Comparison of ENCODE assay signal across 30 mouse cellular contexts in the genomic region with DNA sequence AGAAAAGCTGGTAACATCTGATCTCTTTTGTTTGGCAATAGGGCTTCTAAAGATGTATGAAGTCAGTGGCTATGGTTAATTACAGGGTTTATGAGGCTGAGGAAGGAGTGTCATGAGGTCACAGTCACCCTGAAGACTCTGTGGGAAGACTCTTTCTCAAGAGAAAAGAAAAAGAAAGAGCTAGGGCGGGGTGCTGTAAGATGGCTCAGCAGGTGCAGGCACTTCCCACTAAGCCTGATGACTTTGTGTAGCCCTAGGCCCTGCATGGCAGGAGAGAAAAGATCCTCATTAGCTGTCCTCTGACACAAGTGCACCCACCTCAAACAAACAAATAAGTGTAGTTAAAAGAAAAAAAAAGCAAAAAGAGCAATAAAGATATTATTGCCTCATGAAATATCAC.
DNase-seq lines count a peak whose midpoint lies in the region; ATAC-seq and TF ChIP-seq lines count a peak whose summit lies in the region.
"Had no signal": no experiment of that assay in that cellular context is flagged by ENCODE, and none has a peak within 500 bp of the region (broad histone marks: within the 10 kb centered on the region; RNA-seq: fewer than 3 reads in every experiment).

No protein-coding gene starts in this region.

- H3K27ac ChIP-seq in ES-Bruce4 (ENCODE audit: insufficient read depth, low read length) (no peak overlapping the region), ES-E14 (ENCODE audit: insufficient read depth, low read depth, low read length, poor library complexity, severe bottlenecking) (no peak overlapping the region)
- no peak overlapping the region for H3K27ac ChIP-seq in intestine, embryonic 16.5 days (ENCODE audit: low read length)
- H3K27ac ChIP-seq: embryonic facial prominence, embryonic 13.5 days; forebrain, embryonic 10.5 days; hindbrain, embryonic 14.5 days; layer of hippocampus, adult 2 months; left cerebral cortex, adult 2 months; limb, embryonic 13.5 days; lung, embryonic 15.5 days; midbrain, embryonic 10.5 days; neural tube, embryonic 12.5 days had no signal

- in situ Hi-C loops in ES-E14 (cut with MboI; ENCODE audit: low sequenced_read_pairs in 2 of 2, unreplicated experiment in 2 of 2) = no loop called here

- TF ChIP-seq EP300 in ES-Bruce4 (IDR thresholded peaks at IDR 0.05; ENCODE audit: insufficient read depth, low read depth, low read length) = peak; percentile 68; the same call in 1 of the 2 replicates

- TF ChIP-seq CTCF in ES-Bruce4 (IDR thresholded peaks at IDR 0.05; ENCODE audit: low read depth, low read length) = no peak

- no peak overlapping the region for H3K9ac ChIP-seq in ES-Bruce4 (ENCODE audit: low read depth, poor library complexity, severe bottlenecking)
- no peak overlapping the region for H3K9ac ChIP-seq in ES-E14 (ENCODE audit: insufficient read depth, low read depth, low read length, poor library complexity, severe bottlenecking)
- H3K9ac ChIP-seq in intestine, embryonic 16.5 days (ENCODE audit: low read depth, low read length) = no peak overlapping the region
- H3K9ac ChIP-seq: embryonic facial prominence, embryonic 13.5 days; heart, embryonic 12.5 days; hindbrain, embryonic 14.5 days; limb, embryonic 13.5 days; lung, embryonic 15.5 days; neural tube, embryonic 12.5 days had no signal

- 58% methylated on average over 1 of the region's 1 CpGs for WGBS in intestine, embryonic 16.5 days

- H3K4me1 ChIP-seq in ES-Bruce4 (ENCODE audit: control insufficient read depth, insufficient read depth, low read length) (no peaks in the 10 kb centered on the region), ES-E14 (ENCODE audit: control insufficient read depth in 2 of 2, insufficient read depth in 2 of 2, low read length in 2 of 2, poor library complexity in 1 of 2) (peaks cover 3 to 4% of the 10 kb centered on the region in 2 experiments; a peak in 2 of 4 replicates)
- H3K4me1 ChIP-seq in intestine, embryonic 16.5 days (ENCODE audit: control insufficient read depth, insufficient read depth, low read length) = no peaks in the 10 kb centered on the region
- H3K4me1 ChIP-seq: embryonic facial prominence, embryonic 13.5 days; heart, embryonic 12.5 days; limb, embryonic 13.5 days; lung, embryonic 15.5 days; neural tube, embryonic 12.5 days had no signal

- intact Hi-C loops in heart, postnatal 14 days (cut with DNase I) = no loop called here
- intact Hi-C loops in left cerebral cortex, postnatal 10 days (cut with DNase I) = no loop called here

- H3K9me3 ChIP-seq in ES-Bruce4 (replicated peaks; ENCODE audit: control insufficient read depth, insufficient read depth, low read length, poor library complexity, severe bottlenecking) (no peaks in the 10 kb centered on the region), ES-E14 (ENCODE audit: control insufficient read depth, insufficient read depth, low read depth, low read length) (no peaks in the 10 kb centered on the region)
- H3K9me3 ChIP-seq in intestine, embryonic 16.5 days (ENCODE audit: control insufficient read depth, low read length) = no peaks in the 10 kb centered on the region
- H3K9me3 ChIP-seq: embryonic facial prominence, embryonic 13.5 days; forebrain, embryonic 10.5 days; heart, embryonic 12.5 days; limb, embryonic 13.5 days; lung, embryonic 15.5 days; midbrain, embryonic 10.5 days; neural tube, embryonic 12.5 days had no signal

- TF ChIP-seq POLR2A in ES-Bruce4 (IDR thresholded peaks at IDR 0.05; ENCODE audit: insufficient read depth, low read length) = no peak

- no peak overlapping the region for H3K4me3 ChIP-seq in ES-Bruce4 (ENCODE audit: low read depth, low read length)
- no peak overlapping the region for H3K4me3 ChIP-seq in ES-E14 (ENCODE audit: insufficient read depth in 1 of 2, low read depth in 1 of 2, low read length in 2 of 2, poor library complexity in 1 of 2, severe bottlenecking in 1 of 2)
- no peak overlapping the region for H3K4me3 ChIP-seq in intestine, embryonic 16.5 days (ENCODE audit: low read length)
- H3K4me3 ChIP-seq: embryonic facial prominence, embryonic 13.5 days; forebrain, embryonic 10.5 days; heart, embryonic 12.5 days; layer of hippocampus, adult 2 months; left cerebral cortex, adult 2 months; limb, embryonic 13.5 days; lung, embryonic 15.5 days; midbrain, embryonic 10.5 days; neural tube, embryonic 12.5 days had no signal

- H3K27me3 ChIP-seq in ES-Bruce4 (ENCODE audit: control insufficient read depth, insufficient read depth, low read length, poor library complexity, severe bottlenecking) = no peaks in the 10 kb centered on the region
- H3K27me3 ChIP-seq in intestine, embryonic 16.5 days (replicated peaks; ENCODE audit: control insufficient read depth, insufficient read depth, low read length) = no peaks in the 10 kb centered on the region
- H3K27me3 ChIP-seq: embryonic facial prominence, embryonic 13.5 days; heart, embryonic 12.5 days; limb, embryonic 13.5 days; lung, embryonic 15.5 days; neural tube, embryonic 12.5 days had no signal

- H3K36me3 ChIP-seq in ES-Bruce4 (ENCODE audit: control insufficient read depth, insufficient read depth, low read length, poor library complexity, severe bottlenecking) = no peaks in the 10 kb centered on the region
- no peaks in the 10 kb centered on the region for H3K36me3 ChIP-seq in ES-E14 (ENCODE audit: control insufficient read depth, insufficient read depth, low read length, poor library complexity, severe bottlenecking)
- H3K36me3 ChIP-seq in intestine, embryonic 16.5 days (ENCODE audit: control insufficient read depth, insufficient read depth, low read length) = no peaks in the 10 kb centered on the region
- H3K36me3 ChIP-seq: embryonic facial prominence, embryonic 13.5 days; forebrain, embryonic 10.5 days; G1E; heart, embryonic 12.5 days; limb, embryonic 13.5 days; lung, embryonic 15.5 days; midbrain, embryonic 10.5 days; neural tube, embryonic 12.5 days had no signal

- peak; percentile 59; the same call in 1 of the 2 replicates for ATAC-seq in intestine, embryonic 16.5 days
- ATAC-seq: CD4-positive, CD25-positive, alpha-beta regulatory T cell, adult 4 months; midbrain, embryonic 16.5 days had no signal

- DNase-seq in heart, adult 11 months = peak; percentile 22
- no peak for DNase-seq in heart, postnatal 14 days
- DNase-seq in ES-E14 (ENCODE audit: low read depth, low spot score) = peak; percentile 29
- no peak for DNase-seq in embryo, embryonic 9.5 days (ENCODE audit: extremely low spot score)
- DNase-seq in gastrocnemius, postnatal 10 days = no peak
- DNase-seq in left cerebral cortex, postnatal 10 days (ENCODE audit: extremely low spot score in 1 of 2, low spot score in 2 of 2) = no peak
- DNase-seq: adrenal gland, postnatal 25 days; cerebellum, adult 11-12 months; cerebellum, adult 9-11 months; embryo, embryonic 11 days; kidney, adult 2 months; kidney, postnatal 36 days; retina, postnatal 1 day; right cerebral cortex, postnatal 25 days had no signal

- no peak overlapping the region for H3K4me2 ChIP-seq in intestine, embryonic 16.5 days (ENCODE audit: low read depth, low read length)
- H3K4me2 ChIP-seq: embryonic facial prominence, embryonic 13.5 days; heart, embryonic 12.5 days; hindbrain, embryonic 14.5 days; limb, embryonic 13.5 days; liver, embryonic 11.5 days; lung, embryonic 15.5 days; neural tube, embryonic 12.5 days had no signal

TF ChIP-seq in ES-E14, 5 proteins besides CTCF, POLR2A, EP300 and RAD21:
- TF ChIP-seq CHD2 (IDR thresholded peaks at IDR 0.05; ENCODE audit: low read depth, low read length) = no peak

Comparison
In these comparisons a context has a peak if more than half of its experiments do, and no peak if none do; other contexts are left out.
1. DNase-seq: peak in heart, adult 11 months (single experiment) and ES-E14 (single experiment); none in heart, postnatal 14 days (0 of 2), embryo, embryonic 9.5 days (single experiment), gastrocnemius, postnatal 10 days (single experiment) and left cerebral cortex, postnatal 10 days (0 of 2).